Mouse (Mus musculus): ENCODE results near the gene Nle1.
A peak's percentile ranks its signal among the peaks of the same experiment; 100 is the strongest.

The Nle1 gene

GRCm38 (mm10) chr11:82914711-82915352 is 6.6 kb upstream of the Nle1 start:
- DNase-seq (ENCODE audit: extremely low spot score, low spot score), result peak; percentile 88

- no peak for DNase-seq (ENCODE audit: extremely low spot score, low spot score)
Measured at GRCm38 (mm10) chr11:82910679-82911389, 2.6 kb upstream of the Nle1 start.

- no peak for DNase-seq (ENCODE audit: extremely low spot score, low spot score)
Measured at GRCm38 (mm10) chr11:82910250-82910649, 2.0 kb upstream of the Nle1 start, which contains the start of gene Unc45b. Unc45b (plus strand) TSS chr11:82910550.

- DNase-seq (ENCODE audit: extremely low spot score, low spot score), result no peak
Measured at GRCm38 (mm10) chr11:82908608-82908989, 388 bp upstream of the Nle1 start.

GRCm38 (mm10) chr11:82905816-82906215 is 2.4 kb downstream of the Nle1 start:
- DNase-seq (ENCODE audit: extremely low spot score, low spot score), result no peak

- no peak for DNase-seq (ENCODE audit: extremely low spot score, low spot score)
Measured at GRCm38 (mm10) chr11:82904952-82905351, 3.3 kb downstream of the Nle1 start.

- no peak for DNase-seq (ENCODE audit: extremely low spot score, low spot score)
Measured at GRCm38 (mm10) chr11:82901606-82902310, 6.5 kb downstream of the Nle1 start.

- no peak for DNase-seq (ENCODE audit: extremely low spot score, low spot score)
Measured at GRCm38 (mm10) chr11:82899720-82900119, 8.5 kb downstream of the Nle1 start.

GRCm38 (mm10) chr11:82897478-82897877 is 10.7 kb downstream of the Nle1 start:
- no peak for DNase-seq (ENCODE audit: extremely low spot score, low spot score)

- no peak for DNase-seq (ENCODE audit: extremely low spot score, low spot score)
Measured at GRCm38 (mm10) chr11:82891936-82892335, 16.3 kb downstream of the Nle1 start, which contains the start of gene Fndc8. Fndc8 (plus strand) TSS chr11:82892124.

GRCm38 (mm10) chr11:82890342-82890762 is 17.9 kb downstream of the Nle1 start, which contains the start of gene Rad51d:
Rad51d (minus strand) TSS chr11:82890614.
- DNase-seq (ENCODE audit: extremely low spot score, low spot score), result peak; percentile 97

- DNase-seq (ENCODE audit: extremely low spot score, low spot score), result no peak
Measured at GRCm38 (mm10) chr11:82889524-82890341, 18.5 kb downstream of the Nle1 start.

GRCm38 (mm10) chr11:82888491-82888946 is 19.7 kb downstream of the Nle1 start:
- DNase-seq (ENCODE audit: extremely low spot score, low spot score), result no peak

- DNase-seq (ENCODE audit: extremely low spot score, low spot score), result no peak
Measured at GRCm38 (mm10) chr11:82886559-82886958, 21.7 kb downstream of the Nle1 start.

- DNase-seq (ENCODE audit: extremely low spot score, low spot score), result no peak
Measured at GRCm38 (mm10) chr11:82883180-82883579, 25.0 kb downstream of the Nle1 start.

- no peak for DNase-seq (ENCODE audit: extremely low spot score, low spot score)
Measured at GRCm38 (mm10) chr11:82877726-82878344, 30.4 kb downstream of the Nle1 start.

- DNase-seq (ENCODE audit: extremely low spot score, low spot score), result no peak
Measured at GRCm38 (mm10) chr11:82875631-82876030, 32.6 kb downstream of the Nle1 start.

GRCm38 (mm10) chr11:82874924-82875323 is 33.3 kb downstream of the Nle1 start:
- DNase-seq (ENCODE audit: extremely low spot score, low spot score), result no peak

GRCm38 (mm10) chr11:82871031-82871446 is 37.2 kb downstream of the Nle1 start, which contains the start of gene Rffl:
Rffl (minus strand) TSS chr11:82871210.
- DNase-seq (ENCODE audit: extremely low spot score, low spot score), result peak; percentile 92

GRCm38 (mm10) chr11:82870173-82871030 is 37.8 kb downstream of the Nle1 start:
- peak; percentile 37 for DNase-seq (ENCODE audit: extremely low spot score, low spot score)

Data from neural tube, embryonic 10.5 days (tissue).